Mouse (Mus musculus) monocyte, adult 2 months (primary cell): ENCODE results near the gene Slco1a5.
"Not testable (repeated sequence)": the region's sequence is repeated elsewhere in the genome, so short reads cannot be mapped to it uniquely, and the experiment has no call there.

Experiments
- DNase-seq, 2 experiments: peaks; one replicate each; pipeline ENCODE4 v3.0.0; 2022; ENCODE audit warnings: low spot score in 2 of 2, low read depth in 1 of 2

The Slco1a5 gene

DNA sequence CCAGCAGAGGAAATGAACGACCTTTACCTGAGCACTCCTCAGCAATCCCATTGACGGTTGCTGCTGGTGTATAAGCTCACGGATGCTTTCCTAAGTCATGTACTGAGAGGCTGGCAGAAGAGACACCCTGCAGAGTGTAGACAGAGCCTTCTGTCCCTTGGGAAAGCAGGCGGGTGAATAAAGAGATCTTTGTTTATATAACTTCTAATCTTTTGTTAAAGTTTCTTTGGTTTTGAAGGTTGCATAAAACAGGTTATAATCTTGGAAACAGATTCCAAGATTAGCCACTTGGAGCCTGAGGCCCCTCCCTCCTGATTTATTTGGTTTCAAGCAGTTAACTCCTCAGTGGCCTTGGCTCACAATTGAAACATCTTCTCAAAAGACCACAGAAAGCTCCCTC is at the start of gene Slco1a5:
Gene Slco1a5, minus strand, starts transcription at position 101 of the 400 bp plus-strand sequence.
- no peak for DNase-seq

- no peak for DNase-seq
Observed at GRCm38 (mm10) chr6:142369568-142369967, 46.8 kb upstream of the Slco1a5 start.

- DNase-seq, result no peak
Observed at GRCm38 (mm10) chr6:142367565-142367964, 44.8 kb upstream of the Slco1a5 start.

GRCm38 (mm10) chr6:142366473-142367018 is 43.8 kb upstream of the Slco1a5 start:
- no peak for DNase-seq

- no peak for DNase-seq
Observed at GRCm38 (mm10) chr6:142365742-142366472, 43.1 kb upstream of the Slco1a5 start.

- no peak for DNase-seq
Observed at GRCm38 (mm10) chr6:142363019-142363576, 40.3 kb upstream of the Slco1a5 start.

- DNase-seq, result no peak
Observed at GRCm38 (mm10) chr6:142362036-142362435, 39.3 kb upstream of the Slco1a5 start.

GRCm38 (mm10) chr6:142357106-142357505 is 34.3 kb upstream of the Slco1a5 start:
- no peak for DNase-seq

GRCm38 (mm10) chr6:142352099-142352498 is 29.3 kb upstream of the Slco1a5 start:
- not testable (repeated sequence) for DNase-seq

GRCm38 (mm10) chr6:142347431-142348385 is 24.9 kb upstream of the Slco1a5 start:
- no peak for DNase-seq

GRCm38 (mm10) chr6:142346181-142347110 is 23.7 kb upstream of the Slco1a5 start:
- DNase-seq, result no peak

- DNase-seq, result peak; percentile 55 to 63
Observed at GRCm38 (mm10) chr6:142345440-142346038, 22.8 kb upstream of the Slco1a5 start, which contains the start of gene Pyroxd1. TSS of gene Pyroxd1 (plus strand) at chr6:142345654.

GRCm38 (mm10) chr6:142343561-142343960 is 20.8 kb upstream of the Slco1a5 start:
- no peak for DNase-seq

- no peak for DNase-seq
Observed at GRCm38 (mm10) chr6:142339576-142339975, 16.8 kb upstream of the Slco1a5 start.

DNA sequence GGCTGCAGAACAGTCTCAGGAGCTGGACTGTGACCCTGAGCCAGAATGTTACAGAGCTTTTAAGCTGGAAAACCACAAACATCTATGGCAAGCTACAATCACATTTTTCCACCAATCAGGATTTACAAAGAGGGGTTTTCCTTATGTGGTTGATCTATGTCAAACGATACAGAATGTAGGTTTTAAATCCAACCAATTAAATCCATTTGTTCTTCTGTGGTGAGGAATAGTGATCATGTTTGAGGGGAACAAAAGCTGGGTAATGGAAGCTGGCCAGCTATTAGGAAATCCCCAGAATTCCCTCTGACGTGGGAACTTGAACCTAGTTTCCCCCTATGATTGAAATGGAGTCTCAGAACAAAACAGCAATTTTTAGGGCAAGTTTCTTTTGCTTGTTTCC is 16.2 kb upstream of the Slco1a5 start:
- no peak for DNase-seq

GRCm38 (mm10) chr6:142329201-142329600 is 6.4 kb upstream of the Slco1a5 start:
- DNase-seq, result no peak

DNA sequence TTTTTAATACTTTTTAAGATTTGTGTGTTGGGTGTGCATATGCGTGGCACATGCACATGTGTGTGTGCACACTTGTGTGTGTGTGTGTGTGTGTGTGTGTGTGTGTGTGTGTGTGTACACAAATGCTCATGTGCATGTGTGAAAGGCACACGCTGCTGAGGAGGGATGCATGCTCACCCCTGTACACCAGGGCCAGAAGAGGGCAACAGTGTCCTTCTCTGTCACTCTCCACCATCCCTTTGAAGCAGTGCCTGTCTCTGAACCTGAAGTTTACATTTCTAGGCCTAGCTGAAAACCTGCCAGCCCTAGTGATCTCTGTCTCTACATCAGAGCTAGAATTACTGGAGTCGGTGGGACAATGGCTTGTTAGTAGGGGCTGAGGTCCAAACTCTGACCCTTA is 3.8 kb upstream of the Slco1a5 start:
- DNase-seq, result no peak

GRCm38 (mm10) chr6:142317106-142317505 is 5.7 kb downstream of the Slco1a5 start:
- DNase-seq, result no peak

GRCm38 (mm10) chr6:142314285-142314684 is 8.5 kb downstream of the Slco1a5 start:
- DNase-seq, result no peak

GRCm38 (mm10) chr6:142305076-142305475 is 17.7 kb downstream of the Slco1a5 start:
- DNase-seq, result no peak
